Mouse (Mus musculus) midbrain, embryonic 15.5 days (tissue): ENCODE results near the gene Acot11. TPM values are rescaled to one million over a fixed set of nuclear protein-coding genes. Genes with fewer than 3 reads are reported as not detected.
"Not testable (repeated sequence)": the region's sequence is repeated elsewhere in the genome, so short reads cannot be mapped to it uniquely, and the experiment has no call there.

ENCODE experiments used
- ATAC-seq: fragments of 200-750 bp; cut with Nextera tagmentation; replicated peaks from 2 replicates; pipeline ENCODE4 v1.8.0; 2017; ENCODE audit warnings: moderate TSS enrichment
- H3K27ac ChIP-seq: fragments of 300-500 bp; sonication (generic); 2 replicates; pipeline ENCODE4 v1.5.1; 2015; ENCODE audit warnings: mild to moderate bottlenecking, inconsistent platforms
- H3K27me3 ChIP-seq: fragments of 300-500 bp; sonication (generic); replicated peaks from 2 replicates; pipeline ENCODE4 v1.6.1; 2015; ENCODE audit warnings: inconsistent platforms
- H3K36me3 ChIP-seq: fragments of 300-500 bp; sonication (generic); replicated peaks from 2 replicates; pipeline ENCODE4 v1.6.1; 2015; ENCODE audit warnings: inconsistent platforms
- H3K4me1 ChIP-seq: fragments of 300-500 bp; sonication (generic); 2 replicates; pipeline ENCODE4 v1.6.1; 2015; ENCODE audit warnings: inconsistent platforms
- H3K4me2 ChIP-seq: fragments of 300-500 bp; sonication (generic); 2 replicates; pipeline ENCODE4 v1.6.1; 2015; ENCODE audit warnings: inconsistent platforms, mild to moderate bottlenecking, moderate library complexity
- H3K4me3 ChIP-seq: fragments of 300-500 bp; sonication (generic); 2 replicates; pipeline ENCODE4 v1.5.1; 2015; ENCODE audit warnings: mild to moderate bottlenecking, inconsistent platforms
- H3K9ac ChIP-seq: fragments of 300-500 bp; sonication (generic); 2 replicates; pipeline ENCODE4 v1.6.1; 2015; ENCODE audit warnings: mild to moderate bottlenecking, inconsistent platforms
- H3K9me3 ChIP-seq: fragments of 300-500 bp; sonication (generic); 2 replicates; pipeline ENCODE4 v1.6.1; 2016; ENCODE audit warnings: inconsistent platforms
- WGBS: fragments of 180-500 bp; shearing (Covaris S2); methylation state at CpG from one replicate; pipeline ENCODE4 v1.1.7; 2015; ENCODE audit warnings: mixed read lengths; 5-methylcytosine and 5-hydroxymethylcytosine counted together
- polyA plus RNA-seq: library from polyadenylated mRNA; unstranded; fragments of >200 nt; fragmentation: Nextera tagmentation; extraction: Ambion mirVana; gene quantifications from 2 replicates; pipeline ENCODE4 v1.2.1, GENCODE M21; 2015

Acot11 gene
- polyA plus RNA-seq, 1 experiment from 2014 or later = 2.2 TPM

DNA sequence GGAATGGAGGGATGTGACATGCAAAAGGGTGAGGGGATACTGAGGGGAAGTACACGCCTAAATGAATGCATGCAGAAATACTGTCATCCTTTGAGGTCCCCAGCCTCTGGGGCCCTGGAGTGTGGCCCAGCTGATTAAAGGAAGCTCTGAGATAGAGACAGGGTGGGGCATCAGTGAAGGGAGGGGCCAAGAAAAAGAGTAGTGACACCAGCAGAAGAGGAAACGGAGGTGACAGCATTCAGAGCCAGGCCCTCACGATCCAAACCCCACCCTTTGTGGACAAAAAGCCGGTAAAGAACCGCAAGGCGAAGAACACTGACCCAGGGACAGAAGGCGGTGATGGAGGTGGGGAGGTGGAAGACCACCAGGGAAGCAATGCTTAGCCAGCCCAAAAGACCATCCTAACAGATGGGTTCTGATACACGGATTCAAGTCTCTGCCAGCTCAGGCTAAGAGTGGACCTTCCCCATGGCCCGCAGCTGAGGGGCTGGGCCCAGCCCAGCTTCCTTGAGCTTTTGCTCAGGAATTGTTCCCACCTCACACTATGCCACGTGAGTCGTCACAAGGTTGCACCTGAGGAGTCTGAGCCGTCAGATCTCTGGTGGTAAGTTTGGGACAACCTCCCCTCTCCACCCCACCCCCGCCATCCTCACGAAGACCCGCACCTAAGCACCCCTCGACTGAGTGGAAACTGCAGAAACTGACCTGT, 443 bp downstream of the Acot11 start:
- ATAC-seq = 0 out of 2 replicates have a peak, but pooled peaks have one; percentile 42
- 0 out of 2 replicates have a peak overlapping the region, but pooled peaks have one; percentile 6 for H3K4me3 ChIP-seq
- H3K4me2 ChIP-seq = peak overlapping the region; percentile 40

DNA sequence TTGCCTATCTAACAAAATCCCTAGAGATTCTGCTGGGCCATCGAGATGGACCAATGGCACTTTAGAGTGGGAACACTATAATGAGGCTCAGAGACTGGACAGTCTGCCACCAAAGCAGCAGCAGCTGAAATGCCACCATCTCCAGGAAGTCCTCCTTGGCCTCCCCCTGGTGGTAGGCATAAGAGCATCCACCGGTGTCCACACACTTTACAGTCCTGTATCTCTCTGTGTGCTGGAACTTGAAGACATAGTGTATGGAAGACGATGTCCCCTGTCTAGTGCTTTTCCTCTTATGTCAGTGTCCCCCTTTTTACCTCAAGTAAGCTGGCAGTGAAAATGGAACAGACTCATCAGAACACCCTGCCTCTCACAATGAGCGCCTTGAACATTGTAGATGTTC, 1.0 kb downstream of the Acot11 start:
- Histone ChIP-seq H3K36me3 (no peaks in the 10 kb centered on the region), H3K4me3 (no peak overlapping the region), H3K27me3 (peaks cover 12% of the 10 kb centered on the region), H3K9me3 (no peaks in the 10 kb centered on the region), H3K4me2 (no peak overlapping the region), H3K9ac (no peak overlapping the region), H3K4me1 (peaks cover 9% of the 10 kb centered on the region), H3K27ac (no peak overlapping the region)
- WGBS = 78% methylated on average over 4 of the region's 4 CpGs
- ATAC-seq = no peak

More for the DNA sequence above, 443 bp downstream of the Acot11 start:
- no peak overlapping the region for H3K9ac ChIP-seq
- no peaks in the 10 kb centered on the region for H3K36me3 ChIP-seq
- H3K9me3 ChIP-seq = no peaks in the 10 kb centered on the region
- peaks cover 9% of the 10 kb centered on the region for H3K4me1 ChIP-seq
- H3K27me3 ChIP-seq = peaks cover 12% of the 10 kb centered on the region
- WGBS = 50% methylated on average over 16 of the region's 16 CpGs
- no peak overlapping the region for H3K27ac ChIP-seq

DNA sequence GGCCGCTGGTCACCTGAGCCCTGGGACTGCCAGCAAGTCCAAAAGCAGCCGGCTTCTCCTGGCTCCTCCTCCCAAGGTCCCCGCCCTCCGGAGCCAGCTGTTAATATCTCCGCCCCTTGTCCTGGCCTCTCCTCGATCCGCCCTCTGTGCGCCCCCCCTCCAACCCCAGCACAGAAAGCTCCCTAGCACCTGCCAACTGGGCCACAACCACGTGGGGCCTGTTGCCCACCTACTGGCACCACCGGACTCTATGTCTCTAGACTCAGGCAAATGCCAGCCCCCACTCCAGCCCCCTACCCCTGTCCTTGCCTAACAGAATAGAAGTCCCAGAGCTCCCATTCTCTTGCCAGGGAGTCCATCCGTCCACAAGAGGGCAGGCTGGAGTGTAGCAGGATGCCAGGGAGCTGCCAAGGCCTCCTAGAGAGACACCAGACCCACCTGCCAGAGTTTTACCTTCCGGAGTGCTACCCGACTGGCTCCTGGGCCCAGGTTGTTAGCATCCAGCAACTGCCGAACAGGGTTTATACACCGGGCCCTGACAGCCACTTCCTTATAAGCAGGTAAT, 4.9 kb downstream of the Acot11 start:
- Histone ChIP-seq H3K27ac (no peak overlapping the region), H3K36me3 (no peaks in the 10 kb centered on the region), H3K9me3 (no peaks in the 10 kb centered on the region), H3K27me3 (peaks cover 9% of the 10 kb centered on the region), H3K9ac (no peak overlapping the region), H3K4me2 (peak overlapping the region; percentile 26), H3K4me3 (no peak overlapping the region), H3K4me1 (peaks cover 7% of the 10 kb centered on the region)
- ATAC-seq = peak; percentile 52
- 7% methylated on average over 15 of the region's 15 CpGs for WGBS

DNA sequence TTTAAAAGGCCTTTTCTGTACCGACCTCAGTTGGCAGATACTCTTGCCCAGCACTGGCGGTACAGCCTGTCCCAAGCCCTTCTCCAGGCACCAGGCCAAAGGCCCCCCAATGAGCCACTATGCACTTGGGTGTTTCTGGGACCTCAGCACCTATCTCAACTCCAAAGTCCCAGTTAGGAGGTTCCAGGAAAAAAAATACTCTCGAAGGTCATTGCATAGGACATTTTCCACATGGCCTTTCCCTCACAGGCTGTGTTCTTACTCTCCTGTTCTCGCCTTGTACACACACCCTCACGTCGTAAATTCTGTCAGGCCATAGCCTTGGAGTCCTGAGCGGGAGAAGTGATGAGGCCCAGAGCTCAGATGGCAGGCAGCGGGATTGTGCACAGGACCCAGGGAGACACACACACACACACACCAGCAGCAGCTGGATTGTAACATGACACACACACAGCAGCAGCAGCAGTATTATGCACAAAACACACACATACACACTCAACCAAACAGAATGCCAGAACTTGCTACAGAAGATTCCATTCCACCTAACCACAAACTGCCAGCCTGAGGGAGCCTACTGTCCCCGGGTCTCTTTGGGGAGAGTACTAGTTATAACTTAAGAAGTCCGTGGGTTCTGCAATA, 5.8 kb downstream of the Acot11 start:
- no peak for ATAC-seq
- Histone ChIP-seq H3K27me3 (peaks cover under 1% of the 10 kb centered on the region; the same call in 1 of the 2 replicates), H3K9me3 (no peaks in the 10 kb centered on the region), H3K27ac (no peak overlapping the region), H3K9ac (no peak overlapping the region), H3K4me1 (0 out of 2 replicates have a peak, but pooled peaks cover 2% of the 10 kb centered on the region), H3K4me3 (no peak overlapping the region), H3K36me3 (no peaks in the 10 kb centered on the region), H3K4me2 (no peak overlapping the region)
- WGBS = 71% methylated on average over 10 of the region's 10 CpGs

DNA sequence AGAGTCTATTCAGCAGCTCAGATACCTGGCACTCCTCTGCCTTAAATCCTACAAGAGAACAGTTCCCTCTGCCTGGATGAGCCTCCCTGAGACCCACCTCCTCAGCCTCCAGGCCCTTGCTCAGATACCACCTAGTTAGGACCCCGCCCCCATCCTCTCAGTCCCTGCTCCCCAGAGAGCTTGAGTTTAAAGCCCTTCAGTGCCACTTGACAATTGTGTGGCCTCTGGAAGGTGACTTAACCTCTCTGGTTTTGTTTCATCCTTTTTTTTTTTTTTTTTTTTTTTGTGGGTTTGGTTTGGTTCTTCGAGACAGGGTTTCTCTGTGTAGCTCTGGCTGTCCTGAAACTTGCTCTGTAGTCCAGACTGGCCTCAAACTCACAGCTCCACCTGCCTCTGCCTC, 9.5 kb downstream of the Acot11 start:
- ATAC-seq = no peak
- Histone ChIP-seq H3K4me1 (0 out of 2 replicates have a peak, but pooled peaks cover 2% of the 10 kb centered on the region), H3K27ac (no peak overlapping the region), H3K4me2 (no peak overlapping the region), H3K9ac (no peak overlapping the region), H3K27me3 (no peaks in the 10 kb centered on the region), H3K9me3 (no peaks in the 10 kb centered on the region), H3K4me3 (no peak overlapping the region), H3K36me3 (no peaks in the 10 kb centered on the region)
- 83% methylated on average over 2 of the region's 2 CpGs for WGBS

DNA sequence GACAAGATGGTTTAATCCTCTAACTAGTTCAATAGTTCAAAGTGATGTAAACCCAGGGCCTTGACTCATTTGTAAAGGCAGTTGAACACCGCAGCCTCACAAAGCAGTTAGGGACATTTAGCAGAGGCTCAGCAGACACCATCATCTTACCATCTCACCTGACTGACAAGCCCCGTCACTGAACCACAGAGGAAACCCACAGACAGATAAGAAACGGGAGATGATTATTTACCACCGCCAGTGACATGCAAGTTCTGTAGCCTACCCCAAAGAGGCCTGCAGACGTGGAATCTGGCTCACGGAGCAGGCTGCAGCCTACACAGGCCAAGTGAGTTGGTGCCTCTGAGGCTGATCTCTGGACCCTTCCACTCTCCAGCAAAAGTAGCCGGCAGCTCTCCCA, 10.6 kb downstream of the Acot11 start:
- H3K9me3 ChIP-seq = no peaks in the 10 kb centered on the region
- ATAC-seq = no peak

DNA sequence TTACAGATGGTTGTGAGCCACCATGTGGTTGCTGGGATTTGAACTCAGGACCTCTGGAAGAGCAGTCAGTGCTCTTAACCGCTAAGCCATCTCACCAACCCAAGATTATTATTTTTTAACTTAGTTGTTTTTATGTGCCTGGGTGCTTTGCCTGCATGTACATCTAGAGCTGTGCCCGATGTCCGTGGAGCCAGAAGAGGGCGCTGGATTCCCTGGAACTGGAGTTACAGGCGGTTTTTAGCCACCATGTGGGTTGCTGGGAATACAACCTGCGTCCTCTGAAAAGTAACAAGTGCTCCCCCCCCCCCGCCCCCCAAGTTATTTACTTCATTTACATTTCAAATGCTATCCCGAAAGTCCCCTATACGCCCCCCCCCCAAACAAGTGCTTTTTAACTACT, 11.0 kb downstream of the Acot11 start:
- H3K4me3 ChIP-seq, H3K36me3 ChIP-seq, H3K9me3 ChIP-seq, H3K4me2 ChIP-seq, H3K4me1 ChIP-seq, H3K27ac ChIP-seq, ATAC-seq, H3K9ac ChIP-seq, H3K27me3 ChIP-seq: not testable (repeated sequence)
- WGBS = 95% methylated on average over 9 of the region's 9 CpGs

More for the DNA sequence above, 10.6 kb downstream of the Acot11 start:
- no peak overlapping the region for H3K9ac ChIP-seq
- no peak overlapping the region for H3K27ac ChIP-seq
- H3K4me2 ChIP-seq = no peak overlapping the region
- 91% methylated on average over 7 of the region's 7 CpGs for WGBS
- no peaks in the 10 kb centered on the region for H3K36me3 ChIP-seq
- H3K4me3 ChIP-seq = no peak overlapping the region
- no peaks in the 10 kb centered on the region; the same call in 1 of the 2 replicates for H3K4me1 ChIP-seq
- H3K27me3 ChIP-seq = no peaks in the 10 kb centered on the region

DNA sequence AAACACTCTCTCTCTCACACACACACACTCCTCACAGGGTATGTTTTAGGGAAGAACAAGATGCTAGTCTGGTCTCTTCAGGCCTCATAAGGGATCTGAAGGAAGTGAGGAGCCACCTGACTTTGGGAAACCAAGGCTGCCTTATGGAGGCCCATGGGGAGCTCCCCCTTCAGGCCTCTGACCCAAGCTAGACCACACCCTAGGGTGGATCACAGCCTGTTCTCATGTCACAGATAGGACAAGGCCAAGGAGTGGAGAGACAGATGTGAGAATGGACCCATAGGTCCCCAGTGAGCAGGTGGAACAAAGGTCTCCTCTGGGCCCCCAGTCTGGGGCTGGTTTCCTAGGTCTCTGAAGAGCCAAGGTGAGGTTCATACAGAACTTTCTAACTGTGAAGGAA, 12.5 kb downstream of the Acot11 start:
- no peak for ATAC-seq

DNA sequence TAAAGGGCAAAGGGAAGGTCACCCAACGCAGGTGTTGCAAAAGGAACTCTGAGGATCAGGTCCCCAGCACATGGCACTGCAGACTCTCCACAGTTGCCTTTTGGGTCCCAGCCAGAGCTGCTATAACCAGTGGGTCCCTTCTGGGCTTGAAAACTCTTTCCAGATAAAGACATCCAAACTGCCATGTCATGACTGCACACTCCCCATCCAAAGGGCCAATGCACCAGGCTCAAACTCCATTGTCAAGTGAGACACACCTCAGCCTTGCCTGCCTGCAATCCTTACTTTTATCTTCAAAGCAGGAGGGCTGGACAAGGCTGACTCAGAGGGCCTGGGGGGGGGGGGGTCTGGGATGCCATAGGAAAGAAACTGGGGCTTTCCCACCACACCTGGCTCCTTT, 13.9 kb downstream of the Acot11 start:
- no peak overlapping the region for H3K27ac ChIP-seq
- no peak overlapping the region for H3K4me3 ChIP-seq
- WGBS = 92% methylated on average over 1 of the region's 1 CpGs
- no peaks in the 10 kb centered on the region for H3K36me3 ChIP-seq
- H3K4me1 ChIP-seq = peaks cover 20% of the 10 kb centered on the region
- H3K9ac ChIP-seq = no peak overlapping the region
- no peaks in the 10 kb centered on the region for H3K9me3 ChIP-seq
- no peaks in the 10 kb centered on the region for H3K27me3 ChIP-seq
- ATAC-seq = no peak
- H3K4me2 ChIP-seq = no peak overlapping the region

More for the DNA sequence above, 12.5 kb downstream of the Acot11 start:
- Histone ChIP-seq H3K4me3 (no peak overlapping the region), H3K27ac (no peak overlapping the region), H3K36me3 (no peaks in the 10 kb centered on the region), H3K9ac (no peak overlapping the region), H3K4me1 (peaks cover 8% of the 10 kb centered on the region), H3K9me3 (no peaks in the 10 kb centered on the region), H3K4me2 (no peak overlapping the region), H3K27me3 (no peaks in the 10 kb centered on the region)

DNA sequence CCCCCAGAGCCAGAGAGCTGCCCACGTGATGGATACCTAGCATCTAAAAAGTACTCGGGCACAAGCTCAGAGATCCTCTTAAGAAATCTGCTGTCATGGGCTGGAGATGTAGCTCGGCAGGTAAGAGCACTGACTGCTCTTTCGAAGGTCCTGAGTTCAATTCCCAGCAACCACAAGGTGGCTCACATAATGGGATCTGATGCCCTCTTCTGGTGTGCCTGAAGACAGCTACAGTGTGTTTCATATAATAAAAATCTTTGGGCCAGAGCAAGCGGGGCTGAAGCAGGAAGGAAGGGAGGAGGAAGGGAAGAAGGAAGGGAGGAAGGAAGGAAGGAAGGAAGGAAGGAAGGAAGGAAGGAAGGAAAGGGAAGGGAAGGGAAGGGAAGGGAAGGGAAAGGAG, 14.6 kb downstream of the Acot11 start:
- H3K4me2 ChIP-seq, H3K36me3 ChIP-seq, H3K4me3 ChIP-seq, H3K9me3 ChIP-seq, ATAC-seq, H3K27me3 ChIP-seq, H3K9ac ChIP-seq, H3K27ac ChIP-seq: not testable (repeated sequence)
- WGBS = 87% methylated on average over 5 of the region's 5 CpGs
- H3K4me1 ChIP-seq = peaks cover 27% of the 10 kb centered on the region

DNA sequence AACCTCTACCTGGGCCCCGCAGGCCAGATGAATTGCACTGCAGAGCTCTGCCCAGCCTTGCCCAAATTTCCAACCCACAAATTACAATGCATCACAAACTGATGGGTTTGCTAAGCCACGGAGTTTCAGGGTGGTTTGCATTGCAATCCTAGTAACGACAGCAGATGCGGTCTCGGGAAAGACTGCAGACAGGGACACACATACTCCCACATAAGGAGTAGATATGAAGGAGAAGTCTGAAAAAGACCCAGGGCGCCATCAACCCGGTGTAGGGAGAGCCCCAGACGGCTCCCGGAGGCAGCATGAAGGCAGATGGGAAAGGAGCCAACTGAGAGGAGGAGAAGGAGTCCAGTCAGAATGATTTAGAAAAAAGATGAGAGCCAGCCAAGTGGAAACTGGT, 15.1 kb downstream of the Acot11 start:
- Histone ChIP-seq H3K9me3 (no peaks in the 10 kb centered on the region), H3K9ac (no peak overlapping the region), H3K4me2 (no peak overlapping the region), H3K36me3 (no peaks in the 10 kb centered on the region), H3K4me3 (no peak overlapping the region), H3K4me1 (peaks cover 28% of the 10 kb centered on the region), H3K27ac (no peak overlapping the region), H3K27me3 (no peaks in the 10 kb centered on the region)
- ATAC-seq = no peak
- WGBS = 66% methylated on average over 9 of the region's 9 CpGs

DNA sequence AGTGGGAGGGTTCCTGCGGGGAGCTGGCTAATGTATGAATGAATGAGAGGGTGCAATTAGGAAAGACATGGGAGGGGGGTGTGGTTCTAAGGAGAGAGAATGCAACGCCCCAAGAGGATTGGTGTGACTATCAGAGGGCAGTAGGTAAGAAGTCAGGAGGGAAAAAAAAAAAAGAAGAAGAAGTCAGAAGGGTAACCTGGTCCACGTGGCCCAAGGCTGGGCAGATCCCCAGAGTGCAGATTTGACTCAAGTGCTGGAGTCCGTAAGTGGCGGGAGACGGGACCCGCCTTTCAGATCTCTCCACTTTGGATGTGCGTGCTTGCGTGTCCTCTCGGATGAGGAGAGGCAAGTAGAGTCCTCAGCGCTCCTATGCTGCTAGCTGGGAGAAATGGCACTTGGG, 16.2 kb downstream of the Acot11 start:
- no peak overlapping the region for H3K4me2 ChIP-seq
- H3K4me1 ChIP-seq = peaks cover 28% of the 10 kb centered on the region
- no peak overlapping the region for H3K9ac ChIP-seq
- WGBS = 84% methylated on average over 11 of the region's 11 CpGs
- H3K36me3 ChIP-seq = no peaks in the 10 kb centered on the region
- H3K9me3 ChIP-seq = no peaks in the 10 kb centered on the region
- H3K4me3 ChIP-seq = no peak overlapping the region
- no peak for ATAC-seq
- no peak overlapping the region for H3K27ac ChIP-seq
- no peaks in the 10 kb centered on the region for H3K27me3 ChIP-seq
